Mouse (Mus musculus) lung, adult 2 months (tissue): ENCODE measurements around the gene Gse1.

ENCODE experiments used
- CTCF ChIP-seq: fragments of 200-500 bp; IDR thresholded peaks from 2 replicates; pipeline ENCODE4 v1.5.1; 2011; ENCODE audit warnings: mild to moderate bottlenecking, low read length, control low read depth; ENCODE audit not compliant: insufficient read depth
- POLR2A ChIP-seq: fragments of 200-500 bp; IDR thresholded peaks from 2 replicates; pipeline ENCODE4 v1.6.1; 2011; ENCODE audit warnings: low read depth, mild to moderate bottlenecking, control low read depth, low read length, borderline replicate concordance; ENCODE audit errors: extremely low read depth

- peak; percentile 48 for TF ChIP-seq CTCF
- no peak for TF ChIP-seq POLR2A
Observed at GRCm38 (mm10) chr8:120407701-120408240, 179.5 kb downstream of the Gse1 start.
